Mouse (Mus musculus) intestine, embryonic 15.5 days (tissue): ENCODE measurements around the gene Camta1. TPM values are rescaled to one million over a fixed set of nuclear protein-coding genes. Genes with fewer than 3 reads are reported as not detected.

Experiments
- ATAC-seq: fragments of 200-750 bp; cut with Nextera tagmentation; 2 replicates; pipeline ENCODE4 v1.8.0; 2017; ENCODE audit warnings: moderate TSS enrichment, moderate library complexity
- H3K27ac ChIP-seq: fragments of 300-500 bp; sonication (generic); 2 replicates; pipeline ENCODE4 v1.5.1; 2015; ENCODE audit warnings: mild to moderate bottlenecking, inconsistent platforms
- H3K27me3 ChIP-seq: fragments of 300-500 bp; sonication (generic); replicated peaks from 2 replicates; pipeline ENCODE4 v1.6.1; 2015; ENCODE audit warnings: inconsistent platforms
- H3K36me3 ChIP-seq: fragments of 300-500 bp; sonication (generic); 2 replicates; pipeline ENCODE4 v1.6.1; 2015; ENCODE audit warnings: inconsistent platforms
- H3K4me1 ChIP-seq: fragments of 300-500 bp; sonication (generic); replicated peaks from 2 replicates; pipeline ENCODE4 v1.6.1; 2015; ENCODE audit warnings: inconsistent platforms
- H3K4me2 ChIP-seq: fragments of 300-500 bp; sonication (generic); replicated peaks from 2 replicates; pipeline ENCODE4 v1.6.1; 2015; ENCODE audit warnings: mild to moderate bottlenecking, inconsistent platforms
- H3K4me3 ChIP-seq: fragments of 300-500 bp; sonication (generic); replicated peaks from 2 replicates; pipeline ENCODE4 v1.5.1; 2015; ENCODE audit warnings: inconsistent platforms
- H3K9ac ChIP-seq: fragments of 300-500 bp; sonication (generic); 2 replicates; pipeline ENCODE4 v1.6.1; 2015; ENCODE audit warnings: inconsistent platforms
- H3K9me3 ChIP-seq: fragments of 300-500 bp; sonication (generic); 2 replicates; pipeline ENCODE4 v1.6.1; 2016; ENCODE audit warnings: inconsistent platforms
- WGBS: fragments of 180-500 bp; shearing (Covaris S2); methylation state at CpG from one replicate; pipeline ENCODE4 v1.1.7; 2015; 5-methylcytosine and 5-hydroxymethylcytosine counted together
- polyA plus RNA-seq: library from polyadenylated mRNA; unstranded; fragments of >200 nt; fragmentation: Nextera tagmentation; extraction: Ambion mirVana; gene quantifications from 2 replicates; pipeline ENCODE4 v1.2.1, GENCODE M21; 2015

Gene Camta1
- polyA plus RNA-seq, 1 experiment from 2014 or later = 75.7 TPM

GRCm38 (mm10) chr4:150900486-150900885 lies 961.2 kb downstream of the Camta1 start:
- Histone ChIP-seq H3K9me3 (no peaks in the 10 kb centered on the region), H3K9ac (no peak overlapping the region), H3K4me2 (no peak overlapping the region), H3K27me3 (no peaks in the 10 kb centered on the region), H3K4me1 (peaks cover 5% of the 10 kb centered on the region), H3K36me3 (peaks cover 60% of the 10 kb centered on the region), H3K4me3 (no peak overlapping the region), H3K27ac (no peak overlapping the region)
- 93% methylated on average over 13 of the region's 13 CpGs for WGBS
- ATAC-seq = no peak

- H3K4me2 ChIP-seq = no peak overlapping the region
- 54% methylated on average over 13 of the region's 13 CpGs for WGBS
- H3K9ac ChIP-seq = no peak overlapping the region
Measured at GRCm38 (mm10) chr4:150898716-150899365, 962.8 kb downstream of the Camta1 start.

GRCm38 (mm10) chr4:150896896-150897624 lies 964.6 kb downstream of the Camta1 start:
- Histone ChIP-seq H3K27ac (no peak overlapping the region), H3K9me3 (no peaks in the 10 kb centered on the region), H3K9ac (no peak overlapping the region), H3K27me3 (no peaks in the 10 kb centered on the region), H3K36me3 (peaks cover 41% of the 10 kb centered on the region), H3K4me1 (peaks cover 17% of the 10 kb centered on the region), H3K4me3 (no peak overlapping the region), H3K4me2 (no peak overlapping the region)
- 92% methylated on average over 26 of the region's 26 CpGs for WGBS
- no peak for ATAC-seq

More at GRCm38 (mm10) chr4:150898716-150899365, 962.8 kb downstream of the Camta1 start:
- H3K27me3 ChIP-seq = no peaks in the 10 kb centered on the region
- H3K36me3 ChIP-seq = peaks cover 56% of the 10 kb centered on the region
- H3K9me3 ChIP-seq = no peaks in the 10 kb centered on the region
- H3K4me1 ChIP-seq = peaks cover 17% of the 10 kb centered on the region
- no peak overlapping the region for H3K27ac ChIP-seq
- ATAC-seq = peak; percentile 64
- no peak overlapping the region for H3K4me3 ChIP-seq

GRCm38 (mm10) chr4:150894718-150895501 lies 966.8 kb downstream of the Camta1 start:
- H3K27ac ChIP-seq = no peak overlapping the region
- H3K9me3 ChIP-seq = no peaks in the 10 kb centered on the region
- no peaks in the 10 kb centered on the region for H3K27me3 ChIP-seq
- peaks cover 22% of the 10 kb centered on the region for H3K4me1 ChIP-seq
- ATAC-seq = peak; percentile 13; the same call in 1 of the 2 replicates
- H3K4me3 ChIP-seq = no peak overlapping the region
- no peak overlapping the region for H3K4me2 ChIP-seq
- peaks cover 26% of the 10 kb centered on the region for H3K36me3 ChIP-seq
- 65% methylated on average over 8 of the region's 8 CpGs for WGBS
- H3K9ac ChIP-seq = no peak overlapping the region

- no peaks in the 10 kb centered on the region for H3K36me3 ChIP-seq
- H3K4me1 ChIP-seq = peaks cover 38% of the 10 kb centered on the region
- 68% methylated on average over 5 of the region's 5 CpGs for WGBS
- H3K27me3 ChIP-seq = no peaks in the 10 kb centered on the region
- H3K9ac ChIP-seq = no peak overlapping the region
- H3K4me2 ChIP-seq = no peak overlapping the region
- no peaks in the 10 kb centered on the region for H3K9me3 ChIP-seq
- H3K4me3 ChIP-seq = no peak overlapping the region
- H3K27ac ChIP-seq = no peak overlapping the region
- no peak for ATAC-seq
Measured at GRCm38 (mm10) chr4:150891308-150891707, 970.4 kb downstream of the Camta1 start.

- Histone ChIP-seq H3K9me3 (no peaks in the 10 kb centered on the region), H3K4me2 (peak overlapping the region; percentile 49), H3K27me3 (no peaks in the 10 kb centered on the region), H3K9ac (0 out of 2 replicates have a peak overlapping the region, but pooled peaks have one; percentile 3), H3K4me1 (peaks cover 29% of the 10 kb centered on the region), H3K4me3 (no peak overlapping the region), H3K36me3 (no peaks in the 10 kb centered on the region), H3K27ac (peak overlapping the region; percentile 56)
- peak; percentile 75 for ATAC-seq
- 22% methylated on average over 13 of the region's 13 CpGs for WGBS
Measured at GRCm38 (mm10) chr4:150889955-150890315, 971.7 kb downstream of the Camta1 start.

- Histone ChIP-seq H3K9me3 (no peaks in the 10 kb centered on the region), H3K36me3 (no peaks in the 10 kb centered on the region), H3K4me3 (no peak overlapping the region), H3K4me1 (peaks cover 24% of the 10 kb centered on the region), H3K27me3 (no peaks in the 10 kb centered on the region), H3K9ac (0 out of 2 replicates have a peak overlapping the region, but pooled peaks have one; percentile 3), H3K27ac (peak overlapping the region; percentile 56), H3K4me2 (peak overlapping the region; percentile 49)
- ATAC-seq = peak; percentile 77
- 31% methylated on average over 20 of the region's 20 CpGs for WGBS
Measured at GRCm38 (mm10) chr4:150889273-150889954, 972.3 kb downstream of the Camta1 start.

GRCm38 (mm10) chr4:150888492-150888891 lies 973.2 kb downstream of the Camta1 start:
- Histone ChIP-seq H3K4me1 (peaks cover 21% of the 10 kb centered on the region), H3K36me3 (no peaks in the 10 kb centered on the region), H3K27ac (no peak overlapping the region), H3K4me3 (no peak overlapping the region), H3K9me3 (no peaks in the 10 kb centered on the region), H3K4me2 (no peak overlapping the region), H3K27me3 (no peaks in the 10 kb centered on the region), H3K9ac (no peak overlapping the region)
- WGBS = 59% methylated on average over 4 of the region's 4 CpGs
- ATAC-seq = no peak

- no peaks in the 10 kb centered on the region for H3K36me3 ChIP-seq
- H3K27ac ChIP-seq = no peak overlapping the region
- no peak for ATAC-seq
- no peak overlapping the region for H3K4me3 ChIP-seq
- H3K27me3 ChIP-seq = no peaks in the 10 kb centered on the region
- H3K9me3 ChIP-seq = no peaks in the 10 kb centered on the region
- peaks cover 21% of the 10 kb centered on the region for H3K4me1 ChIP-seq
- H3K9ac ChIP-seq = no peak overlapping the region
- WGBS = 78% methylated on average over 5 of the region's 5 CpGs
- no peak overlapping the region for H3K4me2 ChIP-seq
Measured at GRCm38 (mm10) chr4:150887903-150888302, 973.8 kb downstream of the Camta1 start.

- Histone ChIP-seq H3K4me2 (no peak overlapping the region), H3K9me3 (0 out of 2 replicates have a peak, but pooled peaks cover 2% of the 10 kb centered on the region), H3K27ac (no peak overlapping the region), H3K4me3 (no peak overlapping the region), H3K36me3 (no peaks in the 10 kb centered on the region), H3K9ac (no peak overlapping the region), H3K4me1 (no peaks in the 10 kb centered on the region), H3K27me3 (no peaks in the 10 kb centered on the region)
- no peak for ATAC-seq
- WGBS = 89% methylated on average over 5 of the region's 5 CpGs
Measured at GRCm38 (mm10) chr4:150882632-150883031, 979.0 kb downstream of the Camta1 start.

- WGBS = 86% methylated on average over 5 of the region's 5 CpGs
- no peak for ATAC-seq
- Histone ChIP-seq H3K27ac (no peak overlapping the region), H3K36me3 (no peaks in the 10 kb centered on the region), H3K4me2 (no peak overlapping the region), H3K4me3 (no peak overlapping the region), H3K4me1 (no peaks in the 10 kb centered on the region), H3K9me3 (0 out of 2 replicates have a peak, but pooled peaks cover 2% of the 10 kb centered on the region), H3K9ac (no peak overlapping the region), H3K27me3 (no peaks in the 10 kb centered on the region)
Measured at GRCm38 (mm10) chr4:150880364-150880763, 981.3 kb downstream of the Camta1 start.

GRCm38 (mm10) chr4:150879631-150880030 lies 982.0 kb downstream of the Camta1 start:
- no peak for ATAC-seq
- no peaks in the 10 kb centered on the region for H3K4me1 ChIP-seq
- no peak overlapping the region for H3K4me2 ChIP-seq
- H3K9me3 ChIP-seq = 0 out of 2 replicates have a peak, but pooled peaks cover 2% of the 10 kb centered on the region
- H3K4me3 ChIP-seq = no peak overlapping the region
- no peak overlapping the region for H3K27ac ChIP-seq
- WGBS = 96% methylated on average over 22 of the region's 22 CpGs
- no peak overlapping the region for H3K9ac ChIP-seq
- H3K36me3 ChIP-seq = no peaks in the 10 kb centered on the region
- no peaks in the 10 kb centered on the region for H3K27me3 ChIP-seq
